Mouse (Mus musculus): ENCODE data around the gene Fam173a. TPM values are rescaled to one million over a fixed set of nuclear protein-coding genes. Genes with fewer than 3 reads are reported as not detected.
A peak's percentile ranks its signal among the peaks of the same experiment; 100 is the strongest.

The Fam173a gene
- polyA plus RNA-seq (2012; rRNA removed) = 158 and 169 TPM in 2 replicates

GRCm38 (mm10) chr17:25792615-25793014 is at the start of gene Fam173a:
Fam173a (minus strand) TSS chr17:25792901.
- peak in 1 of 2 experiments; percentile 71 for DNase-seq (ENCODE audit: extremely low spot score in 1 of 2, low spot score in 1 of 2)

GRCm38 (mm10) chr17:25841117-25841880 is 48.6 kb upstream of the Fam173a start, which contains the start of gene Gm20683:
Gm20683 (minus strand) TSS chr17:25841763.
- no peak for DNase-seq (ENCODE audit: extremely low spot score in 1 of 2, low spot score in 1 of 2)

GRCm38 (mm10) chr17:25840519-25840918 is 47.8 kb upstream of the Fam173a start:
- DNase-seq (ENCODE audit: extremely low spot score in 1 of 2, low spot score in 1 of 2) = no peak

GRCm38 (mm10) chr17:25839455-25840235 is 46.9 kb upstream of the Fam173a start:
- no peak for DNase-seq (ENCODE audit: extremely low spot score in 1 of 2, low spot score in 1 of 2)

GRCm38 (mm10) chr17:25838904-25839303 is 46.2 kb upstream of the Fam173a start:
- DNase-seq (ENCODE audit: extremely low spot score in 1 of 2, low spot score in 1 of 2) = no peak

GRCm38 (mm10) chr17:25837533-25837932 is 44.8 kb upstream of the Fam173a start:
- DNase-seq (ENCODE audit: extremely low spot score in 1 of 2, low spot score in 1 of 2) = peak in 1 of 2 experiments; percentile 36

- peak in 1 of 2 experiments; percentile 89 for DNase-seq (ENCODE audit: extremely low spot score in 1 of 2, low spot score in 1 of 2)
Observed at GRCm38 (mm10) chr17:25837076-25837410, 44.3 kb upstream of the Fam173a start, which contains the start of gene Rhbdl1. Rhbdl1 (minus strand) TSS chr17:25837295.

- peak in 1 of 2 experiments; percentile 29 for DNase-seq (ENCODE audit: extremely low spot score in 1 of 2, low spot score in 1 of 2)
Observed at GRCm38 (mm10) chr17:25836397-25837075, 43.8 kb upstream of the Fam173a start.

- DNase-seq (ENCODE audit: extremely low spot score in 1 of 2, low spot score in 1 of 2) = no peak
Observed at GRCm38 (mm10) chr17:25835816-25836215, 43.1 kb upstream of the Fam173a start.

- DNase-seq (ENCODE audit: extremely low spot score in 1 of 2, low spot score in 1 of 2) = no peak
Observed at GRCm38 (mm10) chr17:25835301-25835700, 42.6 kb upstream of the Fam173a start.

GRCm38 (mm10) chr17:25834595-25835222 is 42.0 kb upstream of the Fam173a start:
- no peak for DNase-seq (ENCODE audit: extremely low spot score in 1 of 2, low spot score in 1 of 2)

GRCm38 (mm10) chr17:25833961-25834594 is 41.4 kb upstream of the Fam173a start:
- DNase-seq (ENCODE audit: extremely low spot score in 1 of 2, low spot score in 1 of 2) = no peak

GRCm38 (mm10) chr17:25833291-25833663 is 40.6 kb upstream of the Fam173a start, which contains the start of gene Stub1:
Stub1 (minus strand) TSS chr17:25833404.
- DNase-seq (ENCODE audit: extremely low spot score in 1 of 2, low spot score in 1 of 2) = peak; percentile 83 to 84

- DNase-seq (ENCODE audit: extremely low spot score in 1 of 2, low spot score in 1 of 2) = peak; percentile 98 to 99
Observed at GRCm38 (mm10) chr17:25832436-25833290, 40.0 kb upstream of the Fam173a start.

- no peak for DNase-seq (ENCODE audit: extremely low spot score in 1 of 2, low spot score in 1 of 2)
Observed at GRCm38 (mm10) chr17:25831451-25832281, 39.0 kb upstream of the Fam173a start.

GRCm38 (mm10) chr17:25830806-25831431 is 38.2 kb upstream of the Fam173a start:
- no peak for DNase-seq (ENCODE audit: extremely low spot score in 1 of 2, low spot score in 1 of 2)

- no peak for DNase-seq (ENCODE audit: extremely low spot score in 1 of 2, low spot score in 1 of 2)
Observed at GRCm38 (mm10) chr17:25830200-25830753, 37.6 kb upstream of the Fam173a start.
